Mouse (Mus musculus): ENCODE measurements around the gene Odr4. TPM values are rescaled to one million over a fixed set of nuclear protein-coding genes. Genes with fewer than 3 reads are reported as not detected.

Odr4 gene
- total RNA-seq (2015; ENCODE audit: low replicate concordance), result 4.2 and 12.1 TPM in 2 replicates
- 12.8 and 34.1 TPM in 2 replicates for total RNA-seq (2017; ENCODE audit: low replicate concordance)

DNA sequence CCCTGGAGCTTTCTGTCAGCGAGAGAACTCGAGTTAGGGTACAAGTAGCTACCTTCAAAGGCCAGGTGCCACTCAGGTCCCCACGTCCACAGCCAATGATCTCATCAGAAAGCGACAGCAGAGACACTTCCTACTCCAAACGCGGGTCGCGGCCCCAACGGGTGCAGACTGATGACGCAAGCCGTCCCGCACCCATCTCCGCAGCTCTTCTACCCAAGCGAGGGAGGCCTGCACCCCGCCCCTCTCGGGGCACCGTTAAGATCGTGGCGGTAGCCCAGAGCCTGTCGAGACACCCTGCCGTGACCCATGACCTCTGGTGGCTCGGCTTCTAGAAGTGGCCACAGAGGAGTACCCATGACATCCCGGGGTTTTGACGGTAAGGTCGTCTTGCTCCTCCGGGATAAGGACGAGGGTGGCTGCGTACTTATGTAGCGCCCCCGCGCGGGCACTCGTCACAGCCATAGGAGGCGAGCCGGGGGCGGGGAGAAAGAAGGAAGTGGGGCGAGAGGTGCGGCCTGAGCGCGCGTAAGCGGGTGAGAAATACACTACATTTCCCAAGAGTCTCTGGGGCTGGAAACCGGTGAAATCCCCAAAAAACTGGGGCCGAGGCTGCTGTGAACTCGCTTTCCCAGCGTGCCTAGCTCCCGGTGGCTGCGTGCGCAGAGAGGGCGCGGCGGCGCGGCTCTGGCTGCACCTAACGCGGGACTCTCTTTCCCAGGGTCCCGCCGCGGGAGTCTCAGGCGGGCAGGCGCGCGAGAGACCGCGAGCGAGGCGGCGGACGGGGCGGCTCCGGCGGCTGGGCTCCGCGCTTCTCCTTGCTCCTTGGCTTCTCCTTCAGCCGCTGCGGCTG is at the start of gene Odr4, which contains the start of gene Tpr:
Gene Odr4 (minus strand): TSS at position 443 of the 850 bp plus-strand sequence.
Gene Tpr (plus strand): TSS at position 201 of the 850 bp plus-strand sequence.
- peak; percentile 94 for ATAC-seq (replicated peaks; ENCODE audit: low FRiP score, poor library complexity, severe bottlenecking)

DNA sequence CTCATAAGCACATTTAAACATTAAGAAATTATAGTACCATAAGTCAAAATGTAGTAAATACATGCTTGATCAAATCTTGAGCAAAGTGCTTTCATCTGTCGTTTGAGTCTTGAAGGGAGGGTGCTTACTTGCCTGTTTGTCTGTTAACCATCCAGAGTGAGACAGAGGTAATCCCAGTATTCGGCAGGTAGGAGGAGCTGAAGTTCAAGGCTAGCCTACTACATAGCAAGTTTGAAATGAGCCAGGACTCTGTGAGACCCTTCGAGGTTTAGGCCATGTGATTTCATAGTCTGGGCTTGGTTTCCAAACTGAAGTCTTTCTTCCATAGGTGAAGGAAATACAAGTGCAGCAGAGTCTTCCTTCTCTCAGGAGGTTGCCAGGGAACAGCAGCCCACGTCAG is 48.9 kb upstream of the Odr4 start:
- ATAC-seq (replicated peaks; ENCODE audit: low FRiP score, poor library complexity, severe bottlenecking), result no peak

DNA sequence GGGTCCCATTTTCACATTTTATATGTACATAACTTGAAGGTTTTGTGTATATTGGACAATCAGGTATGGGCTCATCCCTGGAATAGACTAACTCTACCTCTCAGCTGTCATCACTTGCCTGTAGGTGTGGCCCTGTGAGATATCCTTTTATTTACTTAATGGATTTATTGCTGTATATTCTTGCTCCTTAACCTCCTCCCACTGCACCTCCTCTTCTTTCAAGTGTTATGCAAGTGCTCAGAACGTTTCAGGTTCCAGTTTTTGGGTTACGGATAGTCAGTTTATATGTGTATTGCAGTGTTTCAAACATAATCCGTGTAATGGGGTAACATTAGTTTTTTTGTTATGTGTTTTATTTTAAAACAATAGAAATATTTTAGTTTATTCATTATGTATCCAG is 45.8 kb upstream of the Odr4 start:
- ATAC-seq (replicated peaks; ENCODE audit: low FRiP score, poor library complexity, severe bottlenecking), result no peak

DNA sequence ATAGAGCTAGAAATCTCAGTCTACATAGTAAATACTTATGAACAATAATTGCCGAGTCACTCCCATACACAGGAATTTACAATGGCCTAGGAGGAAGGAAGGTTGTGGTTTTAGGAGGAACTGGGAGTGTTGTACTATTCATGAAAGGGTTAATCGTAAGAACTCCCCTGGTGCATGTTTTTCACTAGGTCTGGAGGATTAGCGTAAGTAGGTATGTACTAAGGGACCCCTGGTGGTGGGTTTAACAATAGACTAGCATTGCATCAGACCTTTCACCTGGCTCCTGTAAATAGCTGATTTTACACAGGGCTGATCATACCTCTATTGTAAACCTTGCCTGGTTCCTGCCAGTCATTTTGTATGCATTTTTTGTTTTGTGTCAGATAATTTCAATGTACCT is 33.3 kb upstream of the Odr4 start:
- ATAC-seq (replicated peaks; ENCODE audit: low FRiP score, poor library complexity, severe bottlenecking), result no peak

DNA sequence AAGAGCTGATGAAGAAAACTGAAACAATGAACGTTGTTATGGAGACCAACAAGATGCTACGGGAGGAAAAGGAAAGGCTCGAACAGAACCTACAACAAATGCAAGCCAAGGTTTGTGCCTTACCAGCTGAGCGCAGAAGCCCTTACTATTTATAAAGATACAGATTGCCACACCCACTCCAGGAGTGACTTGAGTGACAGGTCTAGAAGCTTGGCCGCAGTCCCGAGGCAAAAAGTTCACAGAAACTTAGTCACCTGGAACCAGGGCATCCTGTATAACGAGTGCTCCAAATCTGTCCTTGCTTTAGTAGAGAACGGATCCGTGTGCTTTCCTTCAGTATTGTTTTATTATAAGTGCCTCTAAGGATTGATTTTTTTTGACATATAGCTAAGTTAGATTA is 32.8 kb upstream of the Odr4 start:
- ATAC-seq (replicated peaks; ENCODE audit: low FRiP score, poor library complexity, severe bottlenecking), result no peak

GRCm38 (mm10) chr1:150418426-150418825 is 25.5 kb upstream of the Odr4 start:
- ATAC-seq (replicated peaks; ENCODE audit: low FRiP score, poor library complexity, severe bottlenecking), result no peak

- no peak for ATAC-seq (replicated peaks; ENCODE audit: low FRiP score, poor library complexity, severe bottlenecking)
Measured at GRCm38 (mm10) chr1:150416006-150416405, 23.1 kb upstream of the Odr4 start.

DNA sequence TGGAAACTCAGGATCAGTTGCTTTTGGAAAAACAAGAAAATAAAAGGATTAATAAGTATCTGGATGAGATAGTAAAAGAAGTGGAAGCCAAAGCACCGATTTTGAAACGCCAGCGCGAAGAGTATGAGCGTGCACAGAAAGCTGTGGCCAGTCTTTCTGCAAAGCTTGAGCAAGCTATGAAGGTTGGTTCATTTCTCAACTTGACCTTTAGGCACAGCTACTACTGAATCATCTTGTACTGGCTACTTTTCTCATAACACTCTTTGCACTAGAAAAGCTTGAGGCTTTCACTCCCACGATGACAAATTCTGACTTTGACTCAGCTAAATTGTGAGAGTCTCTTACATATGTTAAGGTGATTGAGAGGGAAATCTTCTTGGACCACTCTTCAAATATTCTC is 17.1 kb upstream of the Odr4 start:
- no peak for ATAC-seq (replicated peaks; ENCODE audit: low FRiP score, poor library complexity, severe bottlenecking)

GRCm38 (mm10) chr1:150407285-150407684 is 14.4 kb upstream of the Odr4 start:
- ATAC-seq (replicated peaks; ENCODE audit: low FRiP score, poor library complexity, severe bottlenecking), result no peak

GRCm38 (mm10) chr1:150404555-150404954 is 11.7 kb upstream of the Odr4 start:
- ATAC-seq (replicated peaks; ENCODE audit: low FRiP score, poor library complexity, severe bottlenecking), result no peak

GRCm38 (mm10) chr1:150403914-150404313 is 11.0 kb upstream of the Odr4 start:
- no peak for ATAC-seq (replicated peaks; ENCODE audit: low FRiP score, poor library complexity, severe bottlenecking)

- ATAC-seq (replicated peaks; ENCODE audit: low FRiP score, poor library complexity, severe bottlenecking), result no peak
Measured at GRCm38 (mm10) chr1:150396001-150396400, 3.1 kb upstream of the Odr4 start.

DNA sequence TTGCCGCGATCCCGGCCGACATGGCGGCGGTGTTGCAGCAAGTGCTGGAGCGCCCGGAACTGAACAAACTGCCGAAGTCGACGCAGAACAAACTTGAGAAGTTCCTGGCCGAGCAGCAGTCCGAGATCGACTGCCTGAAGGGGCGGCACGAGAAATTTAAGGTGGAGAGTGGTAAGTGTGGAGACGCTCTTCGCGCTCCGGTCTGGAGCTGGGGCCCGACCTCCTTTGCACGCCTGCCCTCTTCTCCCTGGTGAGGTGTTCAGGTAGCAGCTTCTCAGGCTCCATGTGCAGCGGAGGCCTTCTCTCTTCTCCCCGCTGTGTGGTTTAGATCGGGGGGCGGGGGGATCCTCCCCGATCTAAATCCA is 590 bp upstream of the Odr4 start:
- ATAC-seq (replicated peaks; ENCODE audit: low FRiP score, poor library complexity, severe bottlenecking), result peak; percentile 33; the same call in 1 of the 2 replicates

GRCm38 (mm10) chr1:150391931-150392637 is 796 bp downstream of the Odr4 start:
- ATAC-seq (replicated peaks; ENCODE audit: low FRiP score, poor library complexity, severe bottlenecking), result peak; percentile 35

DNA sequence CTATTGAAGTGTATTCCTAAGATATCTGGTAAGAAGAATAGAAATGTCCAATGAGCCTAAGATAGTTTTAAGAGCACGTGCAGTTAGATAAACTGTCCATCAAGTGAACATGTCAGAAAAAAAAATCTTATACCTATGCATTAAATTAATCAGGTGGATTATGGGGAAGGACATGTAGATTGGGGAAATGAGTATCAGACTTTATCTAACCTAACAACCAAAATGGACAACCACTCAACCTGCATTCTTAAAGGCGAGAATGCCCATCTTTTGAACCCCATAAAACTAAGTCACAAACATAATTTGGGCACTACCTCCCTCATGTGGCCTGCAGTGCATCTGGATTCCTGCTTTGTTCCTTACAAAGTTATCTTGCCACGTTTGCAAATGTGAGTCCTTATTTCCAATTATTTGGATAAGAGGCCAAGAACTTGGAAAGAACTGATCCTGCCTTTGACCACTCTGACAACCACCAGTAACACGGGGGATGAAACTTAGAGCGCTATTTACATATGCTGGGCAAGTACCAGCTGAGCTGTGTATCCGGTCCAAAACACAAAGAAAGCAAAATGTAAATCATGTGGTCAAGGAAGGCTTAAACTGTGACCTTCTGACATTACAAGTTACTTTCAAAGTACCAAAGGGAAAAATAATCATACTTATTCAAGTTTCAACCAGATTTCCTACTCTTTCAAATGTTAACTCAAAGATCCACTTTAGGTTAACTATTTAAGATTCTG is 3.3 kb downstream of the Odr4 start:
- ATAC-seq (replicated peaks; ENCODE audit: low FRiP score, poor library complexity, severe bottlenecking), result no peak

- no peak for ATAC-seq (replicated peaks; ENCODE audit: low FRiP score, poor library complexity, severe bottlenecking)
Measured at GRCm38 (mm10) chr1:150387572-150387971, 5.3 kb downstream of the Odr4 start.

DNA sequence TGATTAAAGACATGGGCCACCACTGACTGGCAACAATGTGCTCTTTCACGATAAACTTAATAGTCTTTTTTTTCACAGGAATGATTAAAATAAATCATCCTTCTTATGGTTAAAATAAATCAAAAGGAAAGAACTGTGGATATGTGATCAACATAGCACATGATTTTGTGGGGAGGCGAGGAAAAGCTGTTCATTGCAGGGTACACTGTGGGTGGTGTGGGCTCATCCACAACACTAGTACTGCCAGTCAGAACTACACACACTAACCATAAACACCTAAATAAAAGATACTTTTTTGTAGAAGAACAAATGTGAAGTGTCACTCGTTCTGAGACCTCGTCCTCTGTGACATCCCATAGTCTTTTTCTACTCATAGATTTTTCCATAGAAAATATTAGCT is 8.7 kb downstream of the Odr4 start:
- ATAC-seq (replicated peaks; ENCODE audit: low FRiP score, poor library complexity, severe bottlenecking), result no peak

DNA sequence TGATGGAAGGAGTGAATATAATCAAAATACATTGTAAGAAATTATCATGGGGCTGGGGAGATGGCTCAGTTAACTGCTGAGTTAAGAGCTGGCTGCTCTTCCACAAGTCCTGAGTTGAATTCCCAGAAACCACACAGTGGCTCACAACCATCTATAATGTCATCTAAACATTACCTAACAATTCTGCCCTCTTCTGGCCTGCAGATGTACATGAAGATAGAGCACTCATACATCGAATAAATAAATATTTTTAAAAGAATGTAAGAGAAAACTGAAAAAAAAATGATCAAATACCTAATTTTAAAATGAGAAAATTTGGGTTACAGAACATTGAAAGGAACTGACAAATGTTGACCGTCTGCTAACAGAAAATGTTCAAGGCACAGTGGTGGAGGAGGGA is 18.6 kb downstream of the Odr4 start:
- no peak for ATAC-seq (replicated peaks; ENCODE audit: low FRiP score, poor library complexity, severe bottlenecking)

DNA sequence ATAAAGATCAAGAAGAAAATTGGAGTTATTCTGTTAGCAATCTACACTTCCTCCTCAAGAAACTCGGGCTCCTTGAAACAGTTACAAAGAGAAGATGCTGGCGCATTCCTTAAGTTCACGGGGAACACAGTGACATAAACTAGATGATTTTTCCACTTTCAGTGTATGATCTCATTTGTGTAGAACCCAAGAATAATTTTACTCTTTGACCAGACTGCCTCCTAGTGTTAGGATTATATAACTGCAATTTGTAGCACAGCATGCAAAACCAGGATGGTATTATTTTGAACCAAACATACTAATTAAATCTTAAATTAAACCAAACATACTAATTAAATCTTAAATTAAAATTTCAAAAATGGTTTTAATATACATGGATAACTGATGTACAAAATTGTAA is 20.0 kb downstream of the Odr4 start:
- 0 out of 2 replicates have a peak, but pooled peaks have one; percentile 46 for ATAC-seq (replicated peaks; ENCODE audit: low FRiP score, poor library complexity, severe bottlenecking)

- ATAC-seq (replicated peaks; ENCODE audit: low FRiP score, poor library complexity, severe bottlenecking), result no peak
Measured at GRCm38 (mm10) chr1:150360864-150361263, 32.0 kb downstream of the Odr4 start.
